Mouse (Mus musculus): ENCODE data around the gene Slc43a3. TPM values are rescaled to one million over a fixed set of nuclear protein-coding genes. Genes with fewer than 3 reads are reported as not detected.

Slc43a3 gene
- total RNA-seq, 2 experiments from 2014 or later, result 96.1 to 129 TPM

- no peak for ATAC-seq (replicated peaks; ENCODE audit: poor library complexity, severe bottlenecking)
These were observed 1.3 kb upstream of the Slc43a3 start for GRCm38 (mm10) chr2:84935065-84935464.

DNA sequence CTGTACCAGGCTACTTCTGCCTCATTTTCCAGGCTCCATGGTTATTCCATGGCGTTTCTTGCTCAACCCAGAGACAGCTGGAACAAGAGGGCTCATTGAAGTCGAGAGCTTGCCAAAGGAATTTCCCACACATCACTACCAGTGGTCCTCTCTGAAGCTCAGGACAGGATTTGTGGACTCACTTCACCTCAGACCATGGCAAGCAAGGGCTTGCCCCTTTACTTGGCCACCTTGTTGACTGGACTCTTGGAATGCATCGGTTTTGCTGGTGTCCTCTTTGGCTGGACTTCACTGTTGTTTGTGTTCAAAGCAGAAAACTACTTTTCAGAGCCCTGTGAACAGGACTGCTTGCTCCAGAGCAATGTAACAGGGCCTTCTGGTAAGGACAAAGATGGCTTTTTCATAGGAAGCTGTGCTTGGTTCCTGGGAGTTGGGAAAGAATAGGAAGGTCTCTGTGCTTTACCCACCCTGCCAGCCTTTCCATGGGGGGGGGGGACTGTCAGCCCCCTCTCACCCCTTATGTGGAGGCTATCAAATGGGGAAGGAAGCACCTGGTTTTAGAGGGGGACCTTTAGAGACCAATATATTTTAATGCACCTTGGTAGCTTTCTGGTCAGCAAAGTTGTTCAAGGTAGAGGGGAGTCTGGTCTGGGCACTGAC, 1.2 kb downstream of the Slc43a3 start:
- ATAC-seq (replicated peaks; ENCODE audit: poor library complexity, severe bottlenecking), result no peak

- ATAC-seq (replicated peaks; ENCODE audit: poor library complexity, severe bottlenecking), result peak; percentile 52
These were observed 2.0 kb downstream of the Slc43a3 start for GRCm38 (mm10) chr2:84938249-84938946.

DNA sequence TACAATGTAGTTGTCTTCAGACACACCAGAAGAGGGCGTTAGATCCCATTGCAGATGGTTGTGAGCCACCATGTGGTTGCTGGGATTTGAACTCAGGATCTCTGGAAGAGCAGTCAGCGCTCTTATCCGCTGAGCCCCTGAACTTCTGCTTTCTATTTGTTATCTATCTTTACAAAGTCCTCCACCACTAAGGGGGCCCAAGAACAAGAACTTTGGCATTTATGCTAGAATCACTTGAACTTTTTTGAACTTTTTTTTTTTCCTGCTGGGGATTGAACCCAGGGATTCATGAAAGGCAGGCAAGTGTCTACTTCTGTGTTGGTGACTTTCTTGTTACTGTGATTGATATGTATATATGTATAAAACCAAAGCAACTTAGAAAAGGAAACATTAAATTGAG, 2.9 kb downstream of the Slc43a3 start:
- ATAC-seq (replicated peaks; ENCODE audit: poor library complexity, severe bottlenecking), result no peak

GRCm38 (mm10) chr2:84939711-84940110, 3.3 kb downstream of the Slc43a3 start:
- no peak for ATAC-seq (replicated peaks; ENCODE audit: poor library complexity, severe bottlenecking)

- ATAC-seq (replicated peaks; ENCODE audit: poor library complexity, severe bottlenecking), result peak; percentile 40
These were observed 5.0 kb downstream of the Slc43a3 start for GRCm38 (mm10) chr2:84941332-84941731.

DNA sequence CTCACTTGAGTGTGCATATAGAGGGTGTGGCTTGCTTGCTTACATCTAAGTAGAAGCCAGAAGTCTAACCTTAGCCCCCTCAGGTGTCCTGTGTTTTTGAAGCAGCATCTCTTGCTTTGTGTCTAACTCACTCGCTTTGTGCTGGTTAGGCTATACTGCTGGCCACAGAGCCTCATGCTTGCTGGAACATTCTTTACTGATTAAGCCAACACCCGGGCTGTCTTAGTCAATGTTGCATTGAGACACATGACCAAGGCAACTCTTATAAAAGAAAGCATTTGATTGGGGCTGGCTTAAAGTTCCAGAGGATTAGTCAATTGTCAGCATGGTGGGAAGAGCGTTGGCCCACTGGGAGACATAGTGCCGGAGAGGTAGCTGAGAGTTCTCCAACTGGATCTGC, 5.4 kb downstream of the Slc43a3 start:
- no peak for ATAC-seq (replicated peaks; ENCODE audit: poor library complexity, severe bottlenecking)

- ATAC-seq (replicated peaks; ENCODE audit: poor library complexity, severe bottlenecking), result no peak
These were observed 10.9 kb downstream of the Slc43a3 start for GRCm38 (mm10) chr2:84947154-84947771.

- no peak for ATAC-seq (replicated peaks; ENCODE audit: poor library complexity, severe bottlenecking)
These were observed 11.9 kb downstream of the Slc43a3 start for GRCm38 (mm10) chr2:84948252-84948651.

DNA sequence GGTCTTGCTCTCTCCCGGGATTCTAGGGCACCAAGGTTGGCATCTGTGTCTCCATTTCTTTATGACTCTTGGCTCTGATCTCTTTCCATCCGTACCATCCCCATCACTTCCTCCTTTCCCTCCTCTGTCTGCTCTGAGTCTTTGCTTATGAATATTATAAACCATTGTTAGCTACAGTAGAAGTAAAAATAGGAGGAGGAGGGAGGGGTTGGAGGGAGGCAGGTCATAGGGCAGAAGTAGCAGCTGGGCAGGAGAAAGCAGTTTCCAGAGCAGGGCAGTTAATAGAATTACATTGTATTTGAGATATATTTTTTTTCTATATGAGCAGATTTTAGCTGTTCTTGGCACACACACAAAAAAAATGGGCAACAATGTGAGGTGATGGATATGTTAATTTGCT, 12.3 kb downstream of the Slc43a3 start:
- no peak for ATAC-seq (replicated peaks; ENCODE audit: poor library complexity, severe bottlenecking)

- no peak for ATAC-seq (replicated peaks; ENCODE audit: poor library complexity, severe bottlenecking)
These were observed 14.6 kb downstream of the Slc43a3 start for GRCm38 (mm10) chr2:84951027-84951426.

DNA sequence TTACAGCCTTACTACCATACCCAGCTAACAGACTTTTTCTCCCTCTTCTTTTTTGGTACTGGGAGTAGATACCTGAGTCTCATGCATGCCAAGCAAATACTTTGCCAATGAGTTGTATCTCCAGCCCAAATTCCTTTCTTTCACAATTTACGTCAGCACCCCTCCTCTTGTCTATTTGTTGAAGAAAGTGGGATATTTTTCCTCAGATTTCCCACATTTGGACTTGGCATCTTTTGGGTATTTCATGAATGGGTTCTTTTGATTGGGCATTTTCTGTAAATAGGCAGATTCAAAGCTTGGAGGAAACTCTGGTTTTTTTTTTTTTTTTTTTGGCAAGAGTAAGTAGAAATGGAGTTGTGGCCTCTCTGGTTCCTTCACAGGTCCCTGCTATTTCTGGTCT, 15.9 kb downstream of the Slc43a3 start:
- no peak for ATAC-seq (replicated peaks; ENCODE audit: poor library complexity, severe bottlenecking)

DNA sequence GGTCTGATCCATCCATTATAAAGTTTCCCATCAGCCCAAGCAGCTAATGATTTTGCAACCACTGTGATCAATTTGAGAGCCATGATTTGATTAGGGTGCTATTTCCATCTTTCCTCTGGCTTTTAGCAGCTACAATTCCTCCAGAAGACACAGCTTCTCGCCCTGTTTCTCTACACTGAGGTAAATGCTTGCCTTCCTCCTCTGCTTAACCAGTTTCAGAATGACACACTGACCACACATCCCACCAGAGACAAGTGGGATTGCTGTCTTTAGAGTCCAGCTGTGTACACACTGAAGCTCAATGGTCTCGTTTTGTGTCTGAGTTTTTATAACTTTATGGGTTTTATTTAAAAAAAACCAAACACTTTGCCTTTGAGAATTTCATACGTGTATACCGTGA, 16.3 kb downstream of the Slc43a3 start:
- ATAC-seq (replicated peaks; ENCODE audit: poor library complexity, severe bottlenecking), result no peak

- no peak for ATAC-seq (replicated peaks; ENCODE audit: poor library complexity, severe bottlenecking)
These were observed 19.1 kb downstream of the Slc43a3 start for GRCm38 (mm10) chr2:84955435-84955834.

- peak; percentile 95 for ATAC-seq (replicated peaks; ENCODE audit: poor library complexity, severe bottlenecking)
These were observed 19.9 kb downstream of the Slc43a3 start for GRCm38 (mm10) chr2:84956274-84956673.

DNA sequence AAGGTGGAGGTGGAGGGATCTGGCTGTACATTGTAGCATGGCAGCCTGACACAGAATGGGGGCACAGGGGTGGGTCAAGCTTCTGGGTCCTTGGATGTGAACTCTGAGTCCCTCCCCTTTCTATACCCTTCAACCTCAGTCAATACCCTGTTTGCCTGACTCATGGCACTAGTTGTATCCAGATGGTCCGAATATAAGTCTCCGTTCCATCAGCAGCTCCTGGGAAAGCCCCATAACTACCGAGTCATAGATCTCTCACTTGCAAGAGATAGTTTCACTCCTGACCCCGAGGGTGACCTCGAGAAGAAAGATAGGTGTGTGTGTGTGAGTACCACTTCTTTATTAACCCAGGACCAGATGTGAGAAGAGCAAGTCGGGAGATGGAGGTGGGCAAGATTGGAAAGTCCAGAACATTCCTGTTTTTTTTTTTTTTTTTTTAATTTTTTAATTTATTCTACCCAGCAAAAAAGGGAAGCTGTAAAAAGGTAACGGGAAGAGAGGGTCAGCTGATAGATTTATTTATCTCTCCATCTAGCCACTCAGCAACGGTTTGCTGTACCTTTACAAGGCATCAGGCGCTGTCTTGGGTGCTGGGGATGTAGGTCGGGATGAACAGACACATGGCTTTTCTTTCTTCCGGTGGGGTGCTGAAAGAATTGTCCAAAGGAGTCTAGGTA, 22.3 kb downstream of the Slc43a3 start:
- ATAC-seq (replicated peaks; ENCODE audit: poor library complexity, severe bottlenecking), result no peak

- no peak for ATAC-seq (replicated peaks; ENCODE audit: poor library complexity, severe bottlenecking)
These were observed 24.9 kb downstream of the Slc43a3 start for GRCm38 (mm10) chr2:84961300-84961699.

DNA sequence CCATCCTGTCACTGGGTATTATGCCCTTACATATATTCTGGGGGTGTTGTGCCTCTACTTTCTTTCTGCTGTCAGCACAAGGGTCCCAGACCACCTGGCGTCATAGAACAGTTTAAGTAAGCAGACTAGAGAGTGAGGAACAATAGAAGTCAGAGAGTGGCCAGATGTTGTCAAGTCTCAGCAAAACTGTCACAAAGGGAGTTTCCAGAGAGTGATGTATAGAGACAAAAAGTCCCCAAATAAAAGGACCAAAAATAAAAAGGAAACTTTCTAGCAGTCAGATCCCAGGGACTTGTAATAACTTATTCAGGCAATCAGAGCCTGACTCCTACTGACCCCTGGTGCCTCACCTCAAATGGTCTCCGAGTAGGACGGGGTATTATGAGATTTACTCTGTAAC, 25.5 kb downstream of the Slc43a3 start:
- no peak for ATAC-seq (replicated peaks; ENCODE audit: poor library complexity, severe bottlenecking)

DNA sequence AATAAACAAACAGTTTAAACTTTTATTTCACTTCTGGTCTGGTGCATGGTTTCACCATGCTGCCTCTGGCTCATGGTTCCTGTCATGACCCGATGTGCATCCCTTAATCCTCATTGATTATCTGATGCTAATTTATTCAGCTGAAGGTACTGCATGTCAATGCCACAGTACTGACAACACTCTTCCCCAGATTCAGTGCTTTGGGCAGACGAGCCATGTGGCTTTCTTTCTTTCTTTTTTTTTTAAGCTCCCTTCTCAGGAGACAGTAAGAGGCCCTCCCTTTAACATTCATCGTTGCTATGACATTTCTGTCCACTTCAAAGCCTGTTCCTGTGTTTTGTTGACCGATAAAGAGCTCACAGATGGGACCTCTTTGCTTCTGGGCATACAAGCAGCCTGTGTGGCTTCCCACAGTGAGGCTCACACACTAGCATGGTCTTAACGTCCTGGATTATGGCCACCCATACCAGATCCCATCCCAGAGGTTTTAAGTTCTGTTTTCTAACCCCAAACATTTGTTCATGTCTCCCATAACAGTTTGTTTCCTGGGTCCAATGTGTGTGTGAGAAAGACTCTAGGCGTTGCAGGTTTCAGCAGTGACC, 26.6 kb downstream of the Slc43a3 start:
- ATAC-seq (replicated peaks; ENCODE audit: poor library complexity, severe bottlenecking), result no peak

- no peak for ATAC-seq (replicated peaks; ENCODE audit: poor library complexity, severe bottlenecking)
These were observed 27.9 kb downstream of the Slc43a3 start for GRCm38 (mm10) chr2:84964111-84964801.

All from granulocyte monocyte progenitor cell, adult 5-6 weeks (primary cell).